Mouse (Mus musculus) liver, postnatal 0 days (tissue): ENCODE results near the gene Eya4. TPM values are rescaled to one million over a fixed set of nuclear protein-coding genes. Genes with fewer than 3 reads are reported as not detected.

Source experiments
- ATAC-seq: fragments of 200-750 bp; cut with Nextera tagmentation; 2 replicates; pipeline ENCODE4 v1.8.0; 2017; ENCODE audit warnings: mild to moderate bottlenecking, moderate library complexity
- DNase-seq: peaks from one replicate; pipeline ENCODE4 v3.0.0-alpha.2; 2016
- H3K27ac ChIP-seq: fragments of 300-500 bp; sonication (generic); 2 replicates; pipeline ENCODE4 v1.5.1; 2014; ENCODE audit warnings: antibody characterized with exemption, moderate library complexity, mild to moderate bottlenecking, low read depth
- H3K27me3 ChIP-seq: fragments of 300-500 bp; sonication (generic); 2 replicates; pipeline ENCODE4 v1.6.1; 2014; ENCODE audit warnings: low read length, control low read depth, mixed read lengths; ENCODE audit not compliant: insufficient read depth
- H3K36me3 ChIP-seq: fragments of 300-500 bp; sonication (generic); replicated peaks from 2 replicates; pipeline ENCODE4 v1.6.1; 2014; ENCODE audit warnings: mild to moderate bottlenecking, control low read depth, low read length, moderate library complexity, mixed read lengths; ENCODE audit not compliant: insufficient read depth
- H3K4me1 ChIP-seq: fragments of 300-500 bp; sonication (generic); 2 replicates; pipeline ENCODE4 v1.6.1; 2014; ENCODE audit warnings: antibody characterized with exemption, mild to moderate bottlenecking, control low read depth; ENCODE audit not compliant: insufficient read depth
- H3K4me2 ChIP-seq: fragments of 300-500 bp; sonication (generic); 2 replicates; pipeline ENCODE4 v1.6.1; 2014; ENCODE audit warnings: low read depth, mild to moderate bottlenecking, low read length, moderate library complexity, mixed read lengths
- H3K4me3 ChIP-seq: fragments of 300-500 bp; sonication (generic); 2 replicates; pipeline ENCODE4 v1.5.1; 2014; ENCODE audit warnings: low read depth, low read length
- H3K9ac ChIP-seq: fragments of 300-500 bp; sonication (generic); replicated peaks from 2 replicates; pipeline ENCODE4 v1.6.1; 2014; ENCODE audit warnings: mild to moderate bottlenecking, moderate library complexity
- H3K9me3 ChIP-seq: fragments of 300-500 bp; sonication (generic); 2 replicates; pipeline ENCODE4 v1.6.1; 2016; ENCODE audit warnings: mild to moderate bottlenecking, control low read depth, low read length, mixed read lengths
- CTCF ChIP-seq: sonication (generic); IDR thresholded peaks from 2 replicates; pipeline ENCODE4 v1.5.1; 2016; ENCODE audit warnings: antibody characterized with exemption, low read depth
- EP300 ChIP-seq: IDR thresholded peaks from 2 replicates; pipeline ENCODE4 v1.6.1; 2016; ENCODE audit warnings: antibody characterized with exemption, low read depth, mild to moderate bottlenecking
- WGBS: fragments of 180-500 bp; shearing (Covaris S2); extraction: QIAGEN DNeasy Blood & Tissue Kit; methylation state at CpG from one replicate; pipeline ENCODE4 v1.1.7; 2014; ENCODE audit not compliant: insufficient replicate concordance; 5-methylcytosine and 5-hydroxymethylcytosine counted together
- polyA plus RNA-seq: library from polyadenylated mRNA; unstranded; fragments of >200 nt; fragmentation: Nextera tagmentation; extraction: Ambion mirVana; gene quantifications from 2 replicates; pipeline ENCODE4 v1.2.1, GENCODE M21; 2015

Gene Eya4
- polyA plus RNA-seq, 1 experiment from 2014 or later: 0.12 TPM

GRCm38 (mm10) chr10:23236918-23237317, 113.7 kb downstream of the Eya4 start:
- DNase-seq (no peak), ATAC-seq (no peak)
- Histone ChIP-seq H3K4me2 (no peak overlapping the region), H3K4me3 (no peak overlapping the region), H3K27ac (no peak overlapping the region), H3K4me1 (no peaks in the 10 kb centered on the region), H3K9me3 (no peaks in the 10 kb centered on the region), H3K9ac (no peak overlapping the region), H3K27me3 (no peaks in the 10 kb centered on the region), H3K36me3 (no peaks in the 10 kb centered on the region)
- WGBS: 75% methylated on average over 11 of the region's 11 CpGs
- TF ChIP-seq CTCF (no peak), EP300 (no peak)

DNA sequence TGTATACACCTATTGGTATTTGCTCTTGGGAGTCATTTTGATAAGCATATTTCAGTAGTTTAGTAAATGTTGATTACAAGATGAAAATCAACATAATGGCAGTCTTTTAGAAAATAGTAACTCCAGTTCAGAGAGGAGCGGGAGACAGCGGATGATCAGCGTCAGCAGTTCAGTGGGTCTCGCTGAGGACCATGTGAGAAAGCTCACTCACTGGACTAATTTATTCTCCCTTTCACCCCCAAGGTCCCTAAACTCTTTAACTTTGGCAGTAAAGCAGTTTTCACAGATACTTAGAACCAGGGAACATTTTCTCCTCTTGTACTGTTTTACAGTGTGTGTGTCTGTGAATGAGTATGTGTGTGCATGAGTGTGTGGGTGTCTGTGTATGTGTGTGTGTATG, 115.2 kb downstream of the Eya4 start:
- H3K27me3 ChIP-seq: no peaks in the 10 kb centered on the region
- no peak overlapping the region for H3K4me2 ChIP-seq
- no peaks in the 10 kb centered on the region for H3K4me1 ChIP-seq
- no peaks in the 10 kb centered on the region for H3K9me3 ChIP-seq
- DNase-seq: no peak
- H3K36me3 ChIP-seq: no peaks in the 10 kb centered on the region
- no peak overlapping the region for H3K9ac ChIP-seq
- no peak overlapping the region for H3K27ac ChIP-seq
- no peak for TF ChIP-seq CTCF
- TF ChIP-seq EP300: no peak
- ATAC-seq: no peak
- H3K4me3 ChIP-seq: no peak overlapping the region
- 87% methylated on average over 4 of the region's 4 CpGs for WGBS

- H3K9me3 ChIP-seq: no peaks in the 10 kb centered on the region
- H3K27me3 ChIP-seq: no peaks in the 10 kb centered on the region
- H3K4me2 ChIP-seq: no peak overlapping the region
- ATAC-seq (no peak), DNase-seq (no peak)
- H3K4me3 ChIP-seq: no peak overlapping the region
- no peaks in the 10 kb centered on the region for H3K4me1 ChIP-seq
- no peaks in the 10 kb centered on the region for H3K36me3 ChIP-seq
- H3K27ac ChIP-seq: no peak overlapping the region
- no peak overlapping the region for H3K9ac ChIP-seq
- WGBS: 71% methylated on average over 6 of the region's 6 CpGs
- TF ChIP-seq EP300: no peak
- TF ChIP-seq CTCF: no peak
Measured at GRCm38 (mm10) chr10:23233425-23233824, 117.2 kb downstream of the Eya4 start.

- Histone ChIP-seq H3K27me3 (no peaks in the 10 kb centered on the region), H3K9me3 (no peaks in the 10 kb centered on the region), H3K4me3 (no peak overlapping the region), H3K4me1 (no peaks in the 10 kb centered on the region), H3K27ac (no peak overlapping the region), H3K4me2 (no peak overlapping the region), H3K36me3 (no peaks in the 10 kb centered on the region), H3K9ac (no peak overlapping the region)
- DNase-seq (no peak), ATAC-seq (no peak)
- TF ChIP-seq EP300 (no peak), CTCF (no peak)
- 69% methylated on average over 5 of the region's 5 CpGs for WGBS
Measured at GRCm38 (mm10) chr10:23230863-23231262, 119.7 kb downstream of the Eya4 start.

- no peak overlapping the region for H3K4me3 ChIP-seq
- DNase-seq: no peak
- no peaks in the 10 kb centered on the region for H3K9me3 ChIP-seq
- no peak overlapping the region for H3K27ac ChIP-seq
- no peak overlapping the region for H3K4me2 ChIP-seq
- H3K4me1 ChIP-seq: no peaks in the 10 kb centered on the region
- H3K9ac ChIP-seq: no peak overlapping the region
- no peaks in the 10 kb centered on the region for H3K27me3 ChIP-seq
- 78% methylated on average over 5 of the region's 5 CpGs for WGBS
- H3K36me3 ChIP-seq: no peaks in the 10 kb centered on the region
- TF ChIP-seq EP300 (no peak), CTCF (no peak)
- ATAC-seq: no peak
Measured at GRCm38 (mm10) chr10:23223336-23223735, 127.2 kb downstream of the Eya4 start.

GRCm38 (mm10) chr10:23220432-23220831, 130.2 kb downstream of the Eya4 start:
- no peak overlapping the region for H3K4me3 ChIP-seq
- H3K9me3 ChIP-seq: no peaks in the 10 kb centered on the region
- H3K27me3 ChIP-seq: no peaks in the 10 kb centered on the region
- ATAC-seq (no peak), DNase-seq (no peak)
- no peaks in the 10 kb centered on the region for H3K36me3 ChIP-seq
- no peaks in the 10 kb centered on the region for H3K4me1 ChIP-seq
- no peak overlapping the region for H3K4me2 ChIP-seq
- no peak overlapping the region for H3K9ac ChIP-seq
- WGBS: 70% methylated on average over 3 of the region's 3 CpGs
- no peak overlapping the region for H3K27ac ChIP-seq
- no peak for TF ChIP-seq EP300
- TF ChIP-seq CTCF: no peak

- no peak for ATAC-seq
- 80% methylated on average over 4 of the region's 4 CpGs for WGBS
- Histone ChIP-seq H3K4me1 (no peaks in the 10 kb centered on the region), H3K4me3 (no peak overlapping the region), H3K4me2 (no peak overlapping the region), H3K27ac (no peak overlapping the region), H3K36me3 (no peaks in the 10 kb centered on the region), H3K9me3 (no peaks in the 10 kb centered on the region), H3K27me3 (no peaks in the 10 kb centered on the region), H3K9ac (no peak overlapping the region)
- TF ChIP-seq EP300: no peak
- TF ChIP-seq CTCF: no peak
- no peak for DNase-seq
Measured at GRCm38 (mm10) chr10:23216815-23217214, 133.8 kb downstream of the Eya4 start.
